Mouse (Mus musculus) monocyte, adult 2 months (primary cell): Measurements from ENCODE around the gene Hivep3.

Experiments
- DNase-seq, 2 experiments: peaks; one replicate each; pipeline ENCODE4 v3.0.0; 2022; ENCODE audit warnings: low spot score in 2 of 2, low read depth in 1 of 2

Hivep3 gene

DNA sequence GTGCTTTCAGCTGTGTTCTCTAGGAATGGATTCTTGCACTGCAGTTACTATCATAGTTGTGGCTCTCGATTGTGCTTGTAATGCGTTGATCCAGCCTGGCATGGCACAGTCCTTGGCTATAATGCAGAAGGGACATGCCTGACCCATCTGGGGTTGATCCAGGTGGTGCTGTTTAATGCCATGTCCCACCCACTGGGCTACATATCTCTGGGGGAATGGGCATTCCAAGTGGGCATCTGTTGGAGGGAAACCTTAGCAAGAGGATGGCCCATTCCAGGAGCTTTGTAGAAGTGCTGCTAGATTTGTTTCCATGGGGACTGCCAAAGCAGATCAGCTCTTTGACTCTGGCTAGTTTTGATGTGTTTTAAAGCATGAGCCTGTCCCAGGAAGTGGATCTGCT lies 137.9 kb downstream of the Hivep3 start:
- DNase-seq, result no peak

DNA sequence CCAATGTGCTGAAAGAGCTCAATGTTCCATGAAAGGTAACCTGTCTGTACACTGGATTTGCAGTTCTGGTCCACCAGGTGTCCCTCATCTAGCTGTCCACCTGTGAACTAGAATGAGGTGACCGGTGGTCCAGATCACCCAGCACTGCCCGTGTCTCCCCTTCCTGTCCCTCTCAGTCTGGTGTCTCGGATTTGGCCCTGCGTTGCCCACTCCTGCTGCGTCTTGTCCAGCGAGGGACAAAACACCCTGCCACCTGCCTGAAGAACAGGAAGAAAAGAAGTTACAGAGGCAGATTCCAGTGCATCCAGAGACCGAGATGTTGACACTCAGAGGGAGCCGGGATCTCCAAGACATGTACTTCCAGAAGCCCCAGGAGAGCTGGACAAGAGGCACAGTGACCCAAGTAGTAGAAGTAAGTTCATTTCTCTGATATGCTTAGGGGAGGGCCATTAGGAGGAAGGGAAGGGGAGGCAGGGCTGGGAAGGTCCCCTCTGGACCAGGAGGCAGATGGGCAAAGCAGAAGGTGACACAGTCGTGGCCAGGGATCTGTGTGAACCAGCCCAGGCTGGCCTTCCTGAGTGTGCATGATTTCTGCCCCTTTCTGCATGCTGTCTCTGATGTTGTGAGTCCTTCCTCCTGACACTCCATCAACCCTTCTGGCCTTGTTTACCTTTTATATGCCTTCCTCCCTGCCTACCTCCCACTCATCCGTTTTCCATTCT lies 138.4 kb downstream of the Hivep3 start:
- no peak for DNase-seq

DNA sequence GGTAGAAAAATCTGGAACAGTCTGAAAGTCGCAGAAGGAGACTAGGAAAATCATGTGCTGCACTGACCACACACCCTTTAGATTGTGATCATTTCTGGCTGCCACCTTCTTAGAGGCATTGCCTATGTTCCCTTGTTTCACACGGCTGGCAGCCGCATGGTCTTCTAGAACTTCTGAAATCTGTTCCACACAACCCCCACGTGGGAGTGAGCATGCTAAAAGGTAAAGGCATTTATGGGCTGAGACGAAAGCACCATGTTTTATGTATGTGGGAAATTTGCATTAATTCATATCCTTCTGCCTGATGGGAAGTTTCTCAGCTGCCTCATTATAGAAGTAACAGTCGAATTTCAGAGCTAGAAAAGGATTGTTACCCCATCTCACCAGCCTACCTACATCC lies 140.4 kb downstream of the Hivep3 start:
- DNase-seq, result no peak

DNA sequence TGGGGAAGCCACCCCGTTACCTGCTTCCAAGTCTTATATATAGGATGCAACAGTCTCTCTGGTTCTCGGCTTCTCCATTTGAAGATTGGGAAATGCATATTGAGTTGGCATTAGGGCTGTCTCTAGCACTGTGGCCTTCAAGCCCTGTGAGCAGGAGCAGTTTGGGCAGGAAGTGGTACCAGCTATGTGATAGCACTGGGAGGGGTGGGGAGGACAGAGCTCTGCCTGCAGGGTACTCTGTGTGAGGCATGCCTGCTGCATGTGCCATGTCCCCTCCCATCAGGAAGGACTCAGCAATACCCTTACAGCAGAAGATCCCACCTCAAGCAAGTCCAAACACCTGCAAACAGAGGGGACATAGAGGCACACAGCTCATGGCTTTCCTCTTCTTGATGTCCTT lies 142.0 kb downstream of the Hivep3 start:
- no peak for DNase-seq

DNA sequence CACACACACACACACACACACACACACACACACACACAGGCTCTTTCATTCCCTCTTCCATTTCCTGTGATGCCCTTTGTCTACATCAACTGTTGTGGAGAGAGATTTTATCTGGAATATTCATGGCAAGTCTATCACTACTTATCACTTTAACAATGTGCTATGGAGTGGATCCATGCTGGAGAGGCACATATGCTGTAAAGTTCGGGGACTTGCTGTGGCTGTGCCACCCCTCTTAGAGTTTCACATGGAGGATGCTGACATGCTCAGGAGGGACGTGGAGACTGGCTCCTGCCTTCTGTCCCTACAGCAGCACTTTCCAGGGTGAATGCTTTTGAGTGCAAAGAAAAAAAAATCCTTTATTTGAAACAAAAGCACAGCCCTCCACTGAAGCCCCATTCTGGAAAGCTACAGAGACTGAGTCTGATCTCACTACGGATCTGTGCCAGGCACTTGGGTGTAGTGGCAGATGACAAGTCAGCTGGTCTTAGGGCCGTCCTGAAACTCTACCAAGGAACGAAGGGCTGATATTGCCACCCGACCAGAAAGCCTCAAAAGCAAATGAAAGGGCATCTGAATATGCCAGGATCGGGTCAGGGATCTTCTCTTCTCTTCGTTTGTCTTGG lies 143.1 kb downstream of the Hivep3 start:
- DNase-seq, result no peak

DNA sequence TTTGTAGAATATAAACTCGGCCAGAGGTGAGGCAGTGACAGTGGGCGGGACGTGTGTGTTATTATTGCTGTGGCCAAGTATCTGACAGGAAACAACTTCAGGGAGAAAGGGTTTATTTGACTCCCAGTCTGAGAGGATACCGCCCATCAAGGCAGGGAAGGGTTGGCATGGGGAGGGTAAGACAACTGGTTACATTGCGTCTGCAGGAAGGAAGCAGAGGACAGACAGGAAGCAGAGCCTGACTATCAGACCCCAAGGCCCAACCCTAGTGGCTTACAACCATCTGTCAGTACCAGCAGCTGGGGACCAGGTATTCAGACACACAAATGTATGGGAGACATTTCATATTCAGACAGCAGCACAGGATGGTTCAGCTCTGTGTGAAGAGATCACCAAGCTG lies 144.6 kb downstream of the Hivep3 start:
- DNase-seq, result no peak

DNA sequence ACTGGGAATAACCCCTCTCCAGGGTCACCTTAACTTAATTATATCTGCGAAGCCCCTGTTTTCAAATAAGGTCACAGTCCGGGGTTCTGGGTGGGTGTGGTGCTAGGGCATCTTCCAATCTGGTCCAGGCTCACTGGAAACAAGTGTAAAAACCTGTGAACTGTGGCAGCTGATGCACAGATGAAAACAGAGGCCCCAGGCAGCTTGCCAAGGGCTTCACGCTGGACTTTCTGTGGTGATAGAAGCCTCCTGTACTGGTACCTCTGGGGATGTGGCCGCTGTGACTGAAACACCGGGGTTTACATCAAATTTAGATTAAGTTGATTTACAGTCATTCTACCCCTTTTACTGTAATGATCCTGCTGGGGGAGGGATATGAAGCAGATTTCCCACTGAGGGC lies 146.1 kb downstream of the Hivep3 start:
- DNase-seq, result no peak

DNA sequence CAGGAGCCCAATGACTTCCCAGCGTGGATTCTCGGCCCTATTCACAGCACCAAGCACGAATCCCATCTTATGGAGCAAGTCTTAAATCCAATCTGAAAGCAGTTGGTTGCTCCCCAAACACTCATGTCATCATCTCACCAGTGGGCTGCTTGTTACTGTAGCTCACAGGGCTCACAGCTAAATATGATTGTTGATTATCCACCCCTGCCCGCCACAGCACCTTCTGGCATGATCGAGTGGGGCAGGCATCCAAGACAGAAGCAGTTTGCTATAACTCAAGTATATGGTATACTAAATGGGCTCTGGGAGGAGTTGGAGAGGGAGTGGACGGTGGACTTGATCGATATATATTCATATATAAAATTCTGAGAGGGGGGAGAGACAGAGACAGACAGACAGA lies 146.7 kb downstream of the Hivep3 start:
- DNase-seq, result no peak

DNA sequence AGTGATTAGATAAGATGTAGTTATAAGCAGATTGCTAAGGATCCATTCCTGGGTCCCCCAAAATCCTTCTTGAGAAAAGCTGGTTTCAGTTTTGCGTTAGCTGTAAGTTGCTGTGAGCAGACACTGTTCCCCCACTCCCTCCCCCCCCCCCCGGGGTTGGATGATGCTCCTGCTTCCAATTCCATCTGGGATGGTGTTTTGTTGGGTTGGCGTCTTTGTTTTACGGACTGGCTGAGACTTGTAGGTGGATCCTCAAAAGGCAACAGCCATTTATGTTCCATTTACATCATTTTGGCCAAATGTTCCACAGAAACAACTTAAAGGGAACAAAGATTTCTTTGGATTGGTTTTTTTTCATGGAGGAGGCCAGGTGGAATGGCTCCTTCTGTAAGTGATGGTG lies 147.7 kb downstream of the Hivep3 start:
- no peak for DNase-seq

DNA sequence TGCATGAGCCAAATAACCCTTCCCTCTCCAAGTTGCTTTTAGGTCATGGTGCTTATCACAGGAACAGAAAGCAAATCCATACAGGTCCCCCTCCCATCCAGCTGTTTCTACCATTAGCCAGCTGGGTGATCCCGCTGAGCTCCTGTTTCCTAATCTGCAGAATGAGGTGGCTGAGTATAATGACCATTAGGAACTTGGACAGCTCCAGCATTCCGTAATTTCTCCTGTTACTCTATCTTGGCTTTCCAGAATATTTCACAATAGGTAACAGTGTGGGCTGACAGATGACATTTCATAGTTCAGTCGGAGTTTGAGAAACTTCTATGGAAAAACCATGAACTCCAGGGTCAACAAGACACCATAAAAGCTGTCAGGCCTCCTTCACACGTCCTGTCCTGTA lies 148.8 kb downstream of the Hivep3 start:
- no peak for DNase-seq

DNA sequence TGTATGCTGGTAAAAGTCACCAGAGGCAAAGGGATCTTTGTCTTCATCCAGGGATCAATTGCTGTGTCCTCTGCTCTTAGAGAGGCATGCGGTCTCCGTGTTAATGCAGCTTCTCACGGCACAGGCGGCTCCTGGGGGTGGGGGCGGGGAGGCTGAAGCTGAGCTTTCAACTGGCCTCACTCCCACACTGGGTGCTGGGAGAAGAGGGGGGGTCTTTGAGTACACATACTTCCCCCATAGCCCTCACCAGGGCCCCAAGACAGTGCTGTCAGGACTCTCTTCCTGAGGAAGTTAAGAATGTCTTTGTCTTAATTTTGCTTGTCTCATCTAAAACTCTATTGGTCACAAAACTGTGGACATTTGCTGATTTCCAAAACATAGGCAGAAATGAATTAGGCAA lies 149.2 kb downstream of the Hivep3 start:
- no peak for DNase-seq

DNA sequence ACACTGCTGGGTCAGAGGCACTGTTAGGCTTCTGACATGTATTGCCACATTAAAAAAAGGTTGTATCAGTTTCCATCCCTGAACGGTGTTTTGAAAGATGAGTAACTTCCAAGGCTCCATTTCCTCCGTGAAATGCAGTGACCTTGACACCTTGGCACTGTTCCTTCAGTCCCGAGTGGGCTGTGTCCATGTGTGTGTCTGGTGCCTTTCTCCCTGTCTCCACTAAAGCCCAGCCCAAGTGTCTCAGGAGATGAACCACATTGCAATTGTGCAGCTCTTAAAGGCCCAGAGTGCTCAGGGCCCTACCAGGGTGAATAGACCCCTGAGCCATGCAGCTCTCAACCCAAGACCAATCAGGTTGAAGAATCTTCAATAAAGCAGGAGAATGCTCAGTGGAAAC lies 153.0 kb downstream of the Hivep3 start:
- no peak for DNase-seq

DNA sequence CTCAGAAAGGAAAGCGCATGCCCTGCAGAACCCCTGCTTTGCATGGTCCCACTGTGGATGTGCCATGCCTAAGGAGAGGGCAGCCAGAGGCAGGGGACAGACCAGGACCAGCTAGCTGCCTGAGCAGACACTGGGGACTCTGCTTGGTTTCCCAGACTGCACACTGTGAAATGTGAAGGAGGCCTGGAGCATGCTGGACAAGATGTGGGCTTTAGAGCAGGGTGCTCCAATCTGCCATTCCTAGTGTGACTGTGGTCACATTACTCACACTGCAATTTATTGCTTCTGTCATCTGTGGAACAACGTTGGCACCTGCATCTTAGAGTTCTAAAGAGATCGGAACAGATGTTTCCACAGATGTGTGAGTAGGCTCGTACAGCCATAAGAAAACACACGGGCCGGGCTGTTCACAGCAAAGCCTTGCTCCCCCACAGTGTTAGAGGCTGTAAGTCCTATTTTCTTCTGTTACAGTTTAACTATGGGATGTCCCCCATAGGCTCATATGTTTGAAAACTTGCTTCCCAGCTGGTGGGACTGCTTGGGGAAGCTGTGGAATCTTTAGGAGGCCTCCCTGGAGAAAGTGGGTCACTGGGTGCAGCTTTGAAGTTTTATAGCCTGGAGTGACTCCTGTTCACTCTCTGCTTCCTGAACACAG lies 154.1 kb downstream of the Hivep3 start:
- DNase-seq, result no peak

DNA sequence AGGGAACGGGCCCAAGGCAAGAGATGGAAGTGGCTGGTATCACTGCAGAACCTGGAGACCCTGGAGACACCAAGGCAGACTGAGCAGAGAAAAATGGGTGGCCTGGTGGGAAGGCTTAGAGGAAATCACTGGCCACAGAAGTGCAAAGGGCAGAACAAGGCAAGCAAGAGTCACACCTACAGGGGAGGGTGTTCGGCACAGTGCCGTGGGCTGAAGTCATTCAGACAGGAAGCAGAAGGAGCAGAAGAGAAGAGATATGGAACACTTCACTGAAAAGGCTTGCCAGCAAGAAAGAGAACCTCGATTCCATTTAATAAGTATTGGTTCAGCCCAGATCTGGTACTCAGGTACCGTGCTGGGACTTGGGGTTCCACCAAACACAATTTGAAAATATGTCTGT lies 156.2 kb downstream of the Hivep3 start:
- no peak for DNase-seq

DNA sequence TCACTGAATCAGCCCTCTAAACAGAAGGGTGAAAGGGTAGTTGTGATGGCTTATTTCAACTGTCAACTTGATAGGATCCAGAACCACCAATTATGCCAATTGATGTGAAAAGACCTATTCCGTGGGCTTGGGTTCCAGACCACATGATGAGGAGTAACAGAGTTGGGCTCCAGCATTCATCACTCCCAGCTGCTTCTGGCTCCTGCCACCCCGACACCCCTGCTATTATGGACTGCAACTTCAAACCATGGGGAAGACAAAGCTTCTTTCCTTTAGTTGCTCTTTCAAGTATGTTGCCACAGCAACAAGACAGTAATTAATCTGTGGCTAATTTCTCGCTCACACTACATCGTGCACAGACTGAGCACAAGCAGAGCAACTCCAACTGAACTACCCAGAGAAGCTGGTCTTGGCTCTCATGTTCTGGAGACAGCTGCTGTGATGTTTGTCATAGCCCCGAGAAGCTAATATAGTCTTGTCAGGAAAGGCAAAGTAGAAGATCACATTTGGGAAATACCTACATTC lies 159.7 kb downstream of the Hivep3 start:
- no peak for DNase-seq

DNA sequence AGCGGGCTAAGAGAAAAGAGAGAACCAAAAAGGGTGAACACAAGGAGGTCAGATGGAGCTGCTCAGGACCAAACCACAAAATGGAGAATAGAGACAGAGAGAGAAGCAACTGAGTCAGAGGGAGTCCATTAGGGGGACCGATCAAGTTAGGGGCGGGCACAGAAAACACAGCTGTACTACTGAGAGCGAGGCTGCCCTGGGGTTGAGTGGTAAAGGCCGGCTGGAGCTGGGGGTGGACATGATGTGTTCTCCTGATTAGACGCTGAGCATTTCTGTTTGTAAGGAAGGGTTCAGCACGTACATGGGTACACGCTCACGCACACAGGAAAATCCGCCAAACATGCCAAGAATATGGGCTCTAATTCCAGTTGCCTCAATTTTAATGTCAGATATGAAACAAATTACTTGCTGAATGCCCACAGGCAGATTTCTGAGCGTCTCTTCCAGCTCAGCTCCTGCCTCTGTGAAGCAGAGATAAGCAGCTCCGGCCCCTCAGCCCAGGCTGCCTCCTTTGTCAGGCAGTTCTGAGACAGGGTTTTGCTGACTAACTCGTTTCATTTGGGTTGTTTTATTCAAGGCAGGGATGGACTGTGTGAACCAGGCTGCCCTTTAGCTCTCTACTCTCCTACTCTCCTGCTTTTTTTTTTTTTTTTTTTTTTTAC lies 161.3 kb downstream of the Hivep3 start:
- no peak for DNase-seq

DNA sequence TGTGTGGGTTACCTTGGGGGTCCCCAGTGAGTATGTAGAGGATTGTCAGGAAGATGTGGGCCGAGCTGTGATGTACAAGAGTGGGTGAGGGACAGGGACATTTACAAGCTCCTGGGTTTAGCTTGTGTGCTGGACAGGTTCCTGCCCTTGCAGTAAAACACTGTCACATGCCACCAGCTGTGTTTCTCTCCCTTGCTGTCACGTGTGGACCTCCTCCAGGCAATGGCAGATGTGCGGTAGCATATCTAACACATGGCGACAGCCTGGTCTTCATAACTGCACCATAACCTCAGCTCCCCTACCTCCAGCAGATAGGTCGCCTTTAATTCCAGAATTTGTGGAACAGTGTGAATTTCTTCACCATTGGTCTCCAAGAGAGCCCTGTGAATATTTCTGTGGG lies 161.9 kb downstream of the Hivep3 start:
- DNase-seq, result no peak

DNA sequence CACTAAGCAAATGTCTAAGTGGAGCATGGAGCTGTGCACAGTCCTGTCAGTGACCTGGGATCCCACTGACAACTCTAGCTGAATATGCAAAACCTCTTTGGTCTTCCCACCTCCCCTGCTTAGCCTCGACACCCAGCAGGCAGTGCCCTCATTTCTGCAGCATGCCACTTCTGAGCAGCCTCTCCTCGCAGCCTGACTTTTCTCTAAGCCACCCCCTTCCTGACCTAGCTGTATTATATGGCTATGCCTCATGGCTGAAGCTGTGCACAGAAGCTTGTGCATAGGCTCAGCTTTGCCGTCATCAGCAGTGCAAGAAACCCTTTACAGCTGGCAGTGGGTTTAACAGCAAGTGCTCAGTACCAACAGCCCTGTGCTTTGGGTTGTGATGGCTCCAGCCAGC lies 163.0 kb downstream of the Hivep3 start:
- DNase-seq, result no peak

DNA sequence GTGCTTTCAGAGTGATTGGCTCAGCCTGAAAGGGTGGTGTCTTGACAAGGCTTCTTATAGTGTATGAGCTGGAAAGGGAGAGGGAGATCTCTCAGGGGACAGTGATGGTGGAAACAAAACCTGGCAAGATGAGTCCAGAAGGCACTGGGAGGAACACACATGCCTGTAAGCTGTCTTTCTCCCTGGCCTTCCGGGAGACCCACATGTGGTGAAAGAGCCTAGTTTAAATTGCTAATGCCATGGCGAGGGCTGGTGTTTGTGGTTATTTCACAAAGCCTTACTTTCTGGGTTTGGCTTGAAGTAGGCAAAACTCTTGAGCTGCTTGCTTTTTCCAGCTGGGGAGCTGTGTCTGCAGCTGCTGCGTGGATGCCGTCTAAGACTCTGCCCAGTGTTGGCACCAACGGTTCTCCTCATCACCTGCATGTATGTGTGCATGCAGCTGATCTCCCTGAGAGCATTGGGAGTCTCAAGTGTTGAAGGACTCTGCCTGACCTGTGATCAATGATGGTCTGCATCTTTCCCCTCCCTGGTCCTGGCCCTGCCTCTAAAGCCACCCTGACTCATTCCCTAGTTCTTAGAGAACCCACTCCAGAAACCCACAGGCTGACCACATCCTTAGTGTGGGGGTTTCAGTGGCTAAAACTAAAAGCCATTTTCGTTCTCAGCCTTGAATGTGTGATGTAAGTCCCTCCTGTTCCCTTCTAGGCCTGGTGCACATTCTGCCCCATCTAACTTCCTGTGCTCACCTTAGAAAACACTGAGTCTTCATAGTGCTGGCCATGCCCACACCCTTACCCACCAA lies 163.7 kb downstream of the Hivep3 start:
- DNase-seq, result no peak

DNA sequence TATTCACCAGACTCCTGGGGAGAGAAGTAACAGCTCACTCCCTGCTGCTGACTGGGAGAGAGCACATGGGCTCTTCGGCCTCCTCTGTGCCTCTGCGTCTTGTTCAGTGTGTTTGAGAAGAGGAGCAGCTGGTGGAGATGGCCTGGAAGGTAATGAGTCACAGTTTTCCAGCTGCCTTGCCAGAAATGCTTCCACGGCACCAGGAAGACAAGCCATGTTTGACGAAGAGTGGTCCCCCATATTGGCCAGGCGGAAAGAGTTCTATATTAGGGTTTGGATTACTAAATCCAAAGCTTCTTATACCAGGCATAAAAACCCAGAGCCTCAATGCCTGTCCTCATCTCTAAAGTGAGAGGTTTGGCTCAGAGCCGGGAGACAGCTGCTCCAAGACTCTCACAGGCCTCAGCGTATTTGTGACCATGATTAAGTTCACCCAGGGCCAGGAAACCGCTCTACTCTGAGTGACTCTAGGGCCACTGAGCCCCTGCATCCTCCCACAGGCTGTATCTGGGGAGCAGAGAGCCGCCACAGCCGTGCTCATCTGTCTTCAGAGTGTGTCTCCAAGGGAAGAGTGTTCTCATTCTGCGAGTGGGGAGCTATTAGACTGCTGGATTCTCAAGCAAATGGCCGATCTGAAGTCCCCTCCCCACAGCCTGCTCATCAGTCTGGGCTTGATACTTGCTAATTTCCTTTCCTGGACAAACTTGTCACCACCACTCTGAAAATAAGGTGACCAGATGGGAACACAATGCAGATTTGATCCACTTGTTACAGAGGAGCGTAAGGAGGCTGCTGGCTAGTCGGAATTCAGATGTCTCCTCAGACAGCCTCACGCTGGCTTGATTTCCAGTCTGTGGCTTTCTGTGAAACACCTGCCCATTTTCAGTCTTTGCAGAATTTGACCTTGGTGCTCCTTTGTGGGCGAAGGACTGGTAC lies 168.2 kb downstream of the Hivep3 start:
- DNase-seq, result no peak
